ENCODE assay signal across 8 mouse cellular contexts in genomic region chr4:3049972-3050846, GRCm38 (mm10).
DNase-seq lines count a peak whose midpoint lies in the region; ATAC-seq and TF ChIP-seq lines count a peak whose summit lies in the region.

No protein-coding gene starts in this region.

- no peak overlapping the region for H3K4me3 ChIP-seq in kidney, embryonic 14.5 days (ENCODE audit: low read length)
- no peak overlapping the region for H3K4me3 ChIP-seq in heart, embryonic 16.5 days (ENCODE audit: low read length)
- H3K4me3 ChIP-seq in lung, postnatal 0 days (ENCODE audit: low read depth, low read length), result no peak overlapping the region

- no peak overlapping the region for H3K9ac ChIP-seq in kidney, embryonic 14.5 days (ENCODE audit: low read depth, low read length)
- H3K9ac ChIP-seq in heart, embryonic 16.5 days (ENCODE audit: low read length), result no peak overlapping the region
- no peak overlapping the region for H3K9ac ChIP-seq in lung, postnatal 0 days (replicated peaks; ENCODE audit: low read depth)

- H3K9me3 ChIP-seq in kidney, embryonic 14.5 days (ENCODE audit: control insufficient read depth, low read length), result peaks cover 53% of the 10 kb centered on the region
- H3K9me3 ChIP-seq in heart, embryonic 16.5 days (replicated peaks; ENCODE audit: control insufficient read depth, low read length), result peaks cover 50% of the 10 kb centered on the region
- H3K9me3 ChIP-seq in lung, postnatal 0 days (ENCODE audit: low read length), result peaks cover 41% of the 10 kb centered on the region

- 50% methylated on average over 2 of the region's 2 CpGs for WGBS in kidney, embryonic 14.5 days
- 38% methylated on average over 2 of the region's 2 CpGs for WGBS in heart, embryonic 16.5 days
- WGBS in lung, postnatal 0 days, result 52% methylated on average over 2 of the region's 2 CpGs

- H3K27ac ChIP-seq in kidney, embryonic 14.5 days (ENCODE audit: low read depth, low read length), result no peak overlapping the region
- H3K27ac ChIP-seq in heart, embryonic 16.5 days (ENCODE audit: low read length), result no peak overlapping the region
- H3K27ac ChIP-seq in lung, postnatal 0 days (ENCODE audit: low read length), result no peak overlapping the region

- DNase-seq in kidney, adult 8-10 months, result no peak
- no peak for DNase-seq in lung, postnatal 0 days (ENCODE audit: low spot score)
- DNase-seq in right cerebral cortex, postnatal 36 days (ENCODE audit: low spot score in 2 of 2), result no peak
- DNase-seq in cerebellum, postnatal 36 days, result no peak
- DNase-seq in thymus, postnatal 0 days (ENCODE audit: low spot score), result no peak

- H3K4me2 ChIP-seq in kidney, embryonic 14.5 days (replicated peaks; ENCODE audit: low read depth, low read length), result no peak overlapping the region
- H3K4me2 ChIP-seq in heart, embryonic 16.5 days (ENCODE audit: low read depth, low read length), result no peak overlapping the region
- H3K4me2 ChIP-seq in lung, postnatal 0 days (replicated peaks; ENCODE audit: low read depth, low read length), result no peak overlapping the region

- H3K36me3 ChIP-seq in kidney, embryonic 14.5 days (ENCODE audit: control insufficient read depth, insufficient read depth, low read length), result no peaks in the 10 kb centered on the region
- no peaks in the 10 kb centered on the region for H3K36me3 ChIP-seq in heart, embryonic 16.5 days (ENCODE audit: control insufficient read depth, insufficient read depth)
- H3K36me3 ChIP-seq in lung, postnatal 0 days (ENCODE audit: insufficient read depth, low read length), result no peaks in the 10 kb centered on the region

- TF ChIP-seq EP300 in lung, postnatal 0 days (IDR thresholded peaks at IDR 0.05), result no peak

- ATAC-seq in kidney, embryonic 14.5 days (ENCODE audit: low FRiP score, low TSS enrichment), result peak; percentile 51; the same call in 1 of the 2 replicates
- ATAC-seq in common myeloid progenitor, adult 5-6 weeks (replicated peaks; ENCODE audit: low read depth, poor library complexity, severe bottlenecking), result peak; percentile 33
- peak; percentile 43 for ATAC-seq in heart, embryonic 16.5 days (replicated peaks; ENCODE audit: extremely low read depth, insufficient read depth, low FRiP score)
- peak; percentile 52 for ATAC-seq in lung, postnatal 0 days

- no peak for TF ChIP-seq CTCF in lung, postnatal 0 days (IDR thresholded peaks at IDR 0.05)

- no peaks in the 10 kb centered on the region for H3K4me1 ChIP-seq in kidney, embryonic 14.5 days (ENCODE audit: control insufficient read depth, insufficient read depth, low read length)
- H3K4me1 ChIP-seq in heart, embryonic 16.5 days (ENCODE audit: control insufficient read depth, insufficient read depth, low read length), result no peaks in the 10 kb centered on the region
- no peaks in the 10 kb centered on the region for H3K4me1 ChIP-seq in lung, postnatal 0 days (ENCODE audit: insufficient read depth, low read depth, low read length)

- no peaks in the 10 kb centered on the region for H3K27me3 ChIP-seq in kidney, embryonic 14.5 days (ENCODE audit: control insufficient read depth, insufficient read depth, low read length)
- no peaks in the 10 kb centered on the region for H3K27me3 ChIP-seq in heart, embryonic 16.5 days (ENCODE audit: control insufficient read depth, insufficient read depth, low read length)
- H3K27me3 ChIP-seq in lung, postnatal 0 days (replicated peaks; ENCODE audit: insufficient read depth, low read length), result no peaks in the 10 kb centered on the region
